Mouse (Mus musculus) frontal cortex, postnatal 10 days (tissue): ENCODE data around the gene Tspoap1.
A peak's percentile ranks its signal among the peaks of the same experiment; 100 is the strongest.

ENCODE experiments used
- DNase-seq, 2 experiments: peaks; one replicate each; pipeline ENCODE4 v3.0.0; 2022; ENCODE audit warnings: low spot score in 2 of 2, mixed read lengths in 1 of 2

Gene Tspoap1

GRCm38 (mm10) chr11:87759609-87760005, 734 bp upstream of the Tspoap1 start:
- DNase-seq = peak in 1 of 2 experiments; percentile 56

DNA sequence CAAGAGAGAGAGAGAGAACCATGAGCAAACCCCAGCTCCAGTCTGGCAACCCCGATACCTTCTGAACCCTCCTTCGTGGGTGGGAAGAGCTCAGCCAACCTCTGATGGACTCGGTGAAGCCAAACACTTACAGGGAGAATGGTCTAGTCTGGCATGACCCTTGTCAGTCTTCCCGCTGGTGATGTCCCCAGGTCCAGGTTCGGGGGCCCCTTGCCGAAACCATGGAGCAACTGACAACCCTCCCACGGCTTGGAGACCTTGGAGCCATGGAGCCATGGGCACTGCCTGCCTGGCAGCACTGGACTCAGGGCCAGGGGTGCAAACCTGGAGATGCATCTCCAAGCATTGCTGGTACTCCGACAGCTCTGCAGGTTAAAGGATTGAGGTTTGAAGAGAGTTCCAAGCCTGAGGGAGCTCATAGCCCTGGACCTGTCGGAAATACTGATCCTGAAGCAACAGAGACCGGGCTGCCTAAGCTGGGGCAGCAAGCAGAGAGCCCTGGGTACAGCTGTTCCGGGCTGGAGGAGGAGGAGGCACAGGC, 910 bp downstream of the Tspoap1 start:
- peak in 1 of 2 experiments; percentile 20 for DNase-seq

DNA sequence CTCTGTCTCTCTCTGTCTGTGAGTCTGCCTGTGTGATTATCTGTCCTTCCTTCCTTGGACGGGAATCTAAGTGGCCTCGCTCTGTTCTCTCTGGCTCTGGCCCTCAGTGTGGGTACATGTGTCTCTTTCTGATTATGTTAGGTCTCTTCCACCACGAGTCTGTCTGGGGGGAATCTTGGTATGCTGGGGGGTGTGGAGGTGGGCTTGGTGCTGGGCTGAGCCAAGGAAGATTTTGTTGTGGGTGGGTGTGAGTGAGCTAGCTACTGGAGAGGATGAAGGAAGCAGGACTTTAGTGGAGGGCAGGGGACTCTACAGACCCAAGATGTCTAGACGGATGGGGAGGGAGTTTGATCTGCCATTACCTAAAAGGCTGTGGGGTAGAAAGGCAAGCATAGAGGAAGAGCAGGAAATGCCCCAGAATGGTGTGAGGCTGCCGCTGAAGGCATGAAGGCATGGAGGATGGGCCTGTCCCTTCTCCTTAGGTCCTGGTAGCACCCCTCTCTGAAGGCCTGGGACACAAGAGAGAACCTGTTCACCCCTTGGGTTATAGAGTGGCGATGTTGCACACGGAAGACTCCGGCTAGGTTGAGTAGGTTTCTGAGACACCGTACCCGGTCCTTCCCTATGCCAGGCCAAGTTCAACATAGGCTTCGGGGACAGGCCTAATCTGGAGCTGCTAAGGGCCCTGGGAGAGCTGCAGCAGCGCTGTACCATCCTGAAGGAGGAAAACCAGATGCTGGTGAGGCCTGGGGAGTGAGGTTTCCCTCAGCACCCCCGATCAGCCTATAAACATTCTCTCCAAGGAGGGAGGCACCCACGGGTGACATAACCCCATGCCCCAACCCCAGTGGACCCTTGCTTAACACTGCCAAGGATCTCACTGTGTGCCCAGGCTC, 1.7 kb downstream of the Tspoap1 start:
- no peak for DNase-seq

- peak; percentile 41 to 59 for DNase-seq
Measured at GRCm38 (mm10) chr11:87762702-87763385, 2.5 kb downstream of the Tspoap1 start.

DNA sequence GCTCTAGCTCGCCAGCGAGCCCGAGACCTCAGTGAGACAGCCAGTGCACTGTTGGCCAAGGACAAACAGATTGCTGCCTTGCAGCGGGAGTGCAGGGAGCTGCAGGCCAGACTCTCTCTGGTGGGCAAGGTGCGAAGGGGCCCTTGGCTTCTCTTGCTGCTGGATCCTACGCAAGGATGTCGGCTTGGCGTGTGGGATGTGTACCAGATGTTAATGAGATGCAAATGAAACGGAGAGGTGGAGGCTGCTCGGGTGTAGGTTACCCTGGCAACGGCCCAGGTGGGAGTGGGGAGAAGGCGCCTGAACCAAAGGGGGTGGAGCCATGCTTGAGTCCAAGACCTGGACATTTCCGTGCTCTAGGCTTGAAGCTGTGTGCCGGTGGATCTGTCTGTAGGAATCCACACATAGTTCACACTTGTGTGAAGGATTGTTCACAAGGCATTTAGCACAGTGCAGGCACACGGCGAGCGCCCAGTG, 3.2 kb downstream of the Tspoap1 start:
- DNase-seq = peak; percentile 71 to 82

- DNase-seq = peak; percentile 50 to 63
Measured at GRCm38 (mm10) chr11:87763988-87764876, 3.9 kb downstream of the Tspoap1 start.

- DNase-seq = no peak
Measured at GRCm38 (mm10) chr11:87768745-87769144, 8.4 kb downstream of the Tspoap1 start.

- peak in 1 of 2 experiments; percentile 50 for DNase-seq
Measured at GRCm38 (mm10) chr11:87770989-87771388, 10.6 kb downstream of the Tspoap1 start.

DNA sequence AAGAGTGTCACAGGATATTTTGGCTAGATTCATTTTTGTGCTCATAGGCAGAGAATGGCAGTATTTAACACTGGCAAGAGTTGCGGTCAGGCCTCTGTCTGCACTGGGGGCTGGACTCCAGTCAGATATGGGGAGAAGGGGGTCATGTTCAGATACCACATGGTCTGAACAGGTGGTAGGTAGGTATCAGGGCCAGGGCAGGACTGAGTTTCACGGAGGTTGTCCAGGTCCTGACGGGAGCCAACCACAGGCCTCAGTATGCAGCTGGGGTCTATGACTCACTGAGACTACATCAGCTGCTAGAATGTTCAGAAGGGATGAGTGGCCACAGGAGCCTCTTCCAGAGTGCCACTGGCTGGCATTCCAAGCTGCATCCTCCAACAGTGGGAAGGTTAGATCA, 12.0 kb downstream of the Tspoap1 start:
- no peak for DNase-seq

GRCm38 (mm10) chr11:87778100-87778765, 17.9 kb downstream of the Tspoap1 start:
- peak in 1 of 2 experiments; percentile 55 for DNase-seq

GRCm38 (mm10) chr11:87778915-87779314, 18.6 kb downstream of the Tspoap1 start:
- no peak for DNase-seq

DNA sequence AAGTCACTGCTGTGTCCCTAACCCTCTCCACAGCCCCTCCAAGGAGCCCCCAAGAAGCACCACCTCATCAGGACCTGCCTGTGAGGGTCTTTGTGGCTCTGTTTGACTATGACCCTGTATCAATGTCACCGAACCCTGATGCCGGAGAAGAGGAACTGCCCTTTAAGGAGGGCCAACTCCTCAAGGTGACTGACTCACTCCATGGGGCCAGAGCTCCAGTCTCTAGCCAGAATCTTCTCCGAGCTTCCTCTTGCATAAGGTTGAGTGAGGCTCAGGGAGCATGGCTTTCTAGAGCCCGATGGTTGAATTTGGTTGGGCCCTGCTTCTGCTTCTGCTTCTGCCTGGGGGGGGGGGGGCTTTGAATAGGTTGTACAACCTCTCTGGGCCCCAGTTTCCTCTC, 19.1 kb downstream of the Tspoap1 start:
- no peak for DNase-seq

GRCm38 (mm10) chr11:87780130-87780529, 19.8 kb downstream of the Tspoap1 start:
- no peak for DNase-seq

DNA sequence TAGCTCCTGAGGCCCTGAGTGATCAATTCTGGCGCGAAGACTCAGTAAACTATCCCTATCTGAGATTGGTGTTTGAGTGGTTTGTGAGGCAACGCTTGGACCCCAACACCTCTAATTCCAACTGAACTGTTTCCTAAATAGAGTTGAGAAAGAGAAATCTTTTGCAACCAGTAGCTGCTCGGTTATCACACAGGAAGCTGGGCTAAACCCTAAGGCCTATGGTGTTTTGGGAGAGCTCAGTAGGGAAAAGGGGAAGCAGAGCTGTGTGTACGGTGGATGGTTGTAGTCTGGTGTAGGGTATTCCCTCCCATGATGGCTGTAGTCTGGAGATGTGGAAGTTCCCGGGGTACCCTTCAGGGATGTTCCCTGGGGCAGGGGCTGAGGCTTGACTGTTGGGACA, 29.7 kb downstream of the Tspoap1 start:
- DNase-seq = no peak

DNA sequence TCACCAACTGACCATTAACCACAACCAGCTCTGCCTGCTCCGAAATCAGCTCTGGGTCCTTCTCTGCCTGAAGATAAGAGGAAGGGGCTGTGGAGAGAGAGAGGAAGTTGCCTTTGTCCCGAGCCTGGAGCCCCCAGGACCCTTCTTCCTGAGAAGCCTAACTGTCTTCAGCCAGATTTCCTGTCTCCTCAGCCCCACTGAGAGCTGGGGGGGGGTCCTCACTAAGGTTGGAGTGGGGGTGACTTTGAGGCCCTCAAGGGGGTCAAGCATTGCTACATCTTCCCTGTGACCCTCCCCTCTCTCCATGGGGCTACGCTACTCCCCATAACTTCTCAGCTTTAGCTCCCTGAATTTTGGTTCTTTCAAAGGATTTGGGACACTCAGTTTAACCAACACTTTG, 33.1 kb downstream of the Tspoap1 start, which contains the start of gene Mpo:
Mpo (plus strand) TSS at position 122 of the 400 bp plus-strand sequence.
- DNase-seq = no peak

GRCm38 (mm10) chr11:87801711-87802275, 41.5 kb downstream of the Tspoap1 start:
- DNase-seq = no peak

DNA sequence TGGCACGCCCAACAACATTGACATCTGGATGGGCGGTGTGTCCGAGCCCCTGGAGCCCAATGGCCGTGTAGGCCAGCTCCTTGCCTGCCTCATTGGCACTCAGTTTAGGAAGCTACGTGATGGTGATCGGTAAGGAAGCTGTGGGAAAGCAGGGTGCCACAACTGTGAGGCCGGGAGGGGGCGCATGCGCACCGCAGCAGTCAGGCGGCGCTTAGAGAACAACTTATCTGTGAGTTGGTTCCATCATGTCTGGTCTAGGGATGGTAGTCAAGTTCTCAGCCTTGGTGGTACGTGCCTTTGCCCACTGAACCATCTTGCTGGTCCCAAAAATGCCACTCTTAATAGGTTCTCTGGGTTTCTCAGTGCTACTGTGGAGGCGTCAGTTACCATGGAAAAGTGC, 42.3 kb downstream of the Tspoap1 start:
- no peak for DNase-seq

GRCm38 (mm10) chr11:87805448-87805847, 45.1 kb downstream of the Tspoap1 start:
- no peak for DNase-seq

DNA sequence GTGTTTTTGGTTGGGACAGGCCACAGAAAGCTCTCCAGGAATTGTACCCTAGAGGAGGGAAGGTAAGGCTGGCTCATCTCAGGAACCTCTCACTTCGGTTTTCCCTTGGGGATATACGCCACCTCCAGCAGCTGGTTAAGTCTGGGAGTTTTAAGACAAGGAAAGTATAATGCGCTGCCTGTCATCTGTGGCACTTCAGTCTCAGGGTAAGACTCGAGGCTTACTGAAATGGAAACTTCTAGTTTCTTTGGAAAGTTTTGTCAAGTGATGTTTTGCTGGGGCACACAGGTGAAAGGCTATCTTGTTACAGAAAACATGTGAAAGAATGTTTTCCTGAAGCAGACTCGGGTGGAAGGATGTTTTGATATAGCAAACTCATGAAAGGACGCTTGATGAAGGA, 47.1 kb downstream of the Tspoap1 start:
- no peak for DNase-seq

DNA sequence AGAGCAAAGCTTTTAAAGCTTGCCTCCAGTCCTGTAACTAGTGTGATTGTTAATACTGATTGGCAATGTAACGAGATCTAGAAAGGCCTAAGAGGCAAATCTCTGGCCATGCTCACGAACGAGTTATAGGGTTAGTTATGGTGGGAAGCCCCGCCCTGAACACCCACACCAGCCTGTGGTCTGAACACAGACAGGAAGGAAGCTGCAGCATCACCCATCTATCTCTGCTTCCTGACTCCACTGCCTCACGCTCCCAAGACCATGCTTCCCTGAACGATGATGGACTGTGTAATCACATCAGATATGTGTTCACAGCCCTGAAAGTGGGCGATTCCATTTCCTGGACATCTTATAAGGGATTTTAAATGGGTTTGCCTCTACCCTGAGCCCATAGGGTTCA, 47.9 kb downstream of the Tspoap1 start:
- DNase-seq = no peak
